Mouse (Mus musculus) erythroblast, embryonic 14.5 days (primary cell): ENCODE measurements around the gene Tnfrsf1b.

Experiments used
- GATA1 ChIP-seq: IDR thresholded peaks from 2 replicates; pipeline ENCODE4 v1.6.1; 2012; ENCODE audit warnings: low read length, inconsistent platforms, mixed read lengths
- TAL1 ChIP-seq: IDR thresholded peaks from 3 replicates; pipeline ENCODE4 v1.6.1; 2012; ENCODE audit warnings: low read length, inconsistent platforms, mixed read lengths

DNA sequence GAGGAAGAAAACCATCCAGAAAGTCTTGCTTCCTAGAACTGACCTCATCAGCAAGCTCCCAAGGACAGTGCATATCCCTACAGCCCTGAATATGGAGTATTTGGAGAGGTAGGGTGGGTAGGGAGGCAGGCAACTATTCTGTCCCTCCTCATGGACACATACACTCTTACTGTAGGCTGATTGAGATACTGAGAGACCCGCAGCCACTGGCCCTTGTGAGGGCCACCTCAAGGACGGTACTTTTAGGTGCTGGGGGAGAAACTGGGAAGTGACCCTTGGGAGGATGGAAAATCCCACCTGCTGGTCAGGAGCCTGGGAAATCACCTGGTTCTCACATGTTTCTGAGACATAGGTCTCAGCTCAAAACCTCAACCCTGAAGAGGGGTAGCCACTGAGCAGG lies 886 bp upstream of the Tnfrsf1b start:
- TF ChIP-seq GATA1 (no peak), TAL1 (no peak)
